Mouse (Mus musculus) erythroblast, embryonic 14.5 days (primary cell): ENCODE measurements around the gene Ppp1r2.

Experiments
- GATA1 ChIP-seq: IDR thresholded peaks from 2 replicates; pipeline ENCODE4 v1.6.1; 2012; ENCODE audit warnings: low read length, inconsistent platforms, mixed read lengths
- TAL1 ChIP-seq: IDR thresholded peaks from 3 replicates; pipeline ENCODE4 v1.6.1; 2012; ENCODE audit warnings: low read length, inconsistent platforms, mixed read lengths

GRCm38 (mm10) chr16:31274674-31275460 lies at the start of gene Ppp1r2:
- TF ChIP-seq GATA1 (no peak), TAL1 (no peak)
